Mouse (Mus musculus) kidney, adult 9 months (tissue): ENCODE results near the gene Scamp5.

Experiments used
- DNase-seq: peaks from one replicate; pipeline ENCODE4 v3.0.0; 2022

The Scamp5 gene

DNA sequence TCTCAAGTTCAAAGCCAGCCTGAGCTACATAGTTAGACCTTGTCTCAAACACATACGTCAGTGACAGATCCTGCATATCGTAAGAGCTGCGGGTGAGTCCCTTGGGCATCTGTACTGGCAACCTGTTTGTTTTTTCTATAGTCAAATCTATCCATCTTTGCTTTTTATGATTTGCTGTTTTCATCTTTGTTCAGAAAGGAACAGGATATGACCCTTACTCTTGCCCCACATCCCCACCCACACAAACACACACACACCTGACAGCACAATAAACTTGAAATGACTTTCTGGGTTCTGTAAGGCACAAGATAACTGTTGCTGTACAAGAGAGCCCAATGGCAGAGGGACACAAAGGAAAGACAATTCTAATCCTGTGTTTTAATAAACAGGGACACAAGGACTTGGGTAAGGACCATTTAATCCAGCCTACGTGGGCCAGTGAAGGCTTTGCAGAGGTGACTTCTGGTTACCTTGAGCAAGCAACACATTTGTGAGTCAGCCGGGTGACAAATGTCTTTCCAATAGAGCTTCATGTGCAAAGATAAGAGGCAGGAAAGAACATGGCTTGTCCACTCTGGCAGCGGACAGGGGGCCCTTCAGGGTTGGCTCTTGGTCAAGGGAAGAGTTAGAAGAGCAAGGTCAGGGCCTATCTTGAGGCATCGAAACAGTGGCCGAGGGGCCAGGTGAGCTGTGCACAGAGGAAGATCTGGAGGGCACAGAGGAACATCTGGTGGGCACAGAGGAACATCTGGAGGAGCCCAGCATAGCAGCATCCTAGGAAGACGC lies 60.5 kb downstream of the Scamp5 start:
- no peak for DNase-seq

- no peak for DNase-seq
Observed at GRCm38 (mm10) chr9:57406395-57406794, 61.5 kb downstream of the Scamp5 start.

GRCm38 (mm10) chr9:57404036-57404435 lies 63.8 kb downstream of the Scamp5 start:
- no peak for DNase-seq

DNA sequence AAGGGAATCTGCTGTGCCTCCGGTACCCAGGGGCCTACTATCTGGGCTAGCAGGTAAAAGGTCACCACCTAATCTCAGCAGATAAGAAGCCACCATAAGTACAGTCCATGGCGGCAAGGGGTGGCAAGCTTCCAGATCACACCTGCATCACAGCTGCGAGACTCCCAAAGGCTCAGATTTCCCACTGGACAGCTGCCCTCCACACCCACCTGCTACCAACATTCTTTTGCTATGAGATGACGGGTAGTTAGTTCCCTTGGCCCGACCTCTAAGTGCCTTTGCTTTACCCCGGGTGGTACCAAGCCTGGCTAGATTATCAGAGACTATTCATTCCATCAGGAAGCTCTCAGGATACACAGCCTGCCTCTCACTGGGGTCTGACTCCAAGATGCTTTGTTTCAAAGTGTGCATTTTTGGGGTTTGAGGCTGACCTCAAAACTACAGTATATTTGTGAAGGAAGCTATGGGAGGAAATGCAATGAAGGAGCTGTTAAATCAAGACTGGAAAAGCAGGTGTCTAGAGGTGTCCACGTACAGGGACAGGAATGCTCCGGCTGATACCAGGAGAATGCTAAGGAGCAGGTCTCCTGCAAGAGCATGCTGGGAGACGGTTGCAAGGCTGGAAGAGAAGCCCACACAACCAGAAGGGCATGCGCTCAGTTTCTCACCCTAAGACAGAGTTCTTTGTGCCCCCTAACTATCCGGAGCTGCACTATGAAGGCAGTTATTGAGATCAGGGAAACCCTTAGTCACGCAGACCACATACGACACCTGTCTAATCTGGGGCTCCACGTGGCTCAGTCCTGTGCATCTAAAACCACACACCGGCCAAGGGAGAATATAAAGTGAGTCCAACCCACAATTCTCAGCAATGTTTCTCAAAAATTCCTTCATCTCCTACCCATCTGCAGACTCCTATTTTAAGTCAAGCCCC lies 65.3 kb downstream of the Scamp5 start:
- DNase-seq = no peak

DNA sequence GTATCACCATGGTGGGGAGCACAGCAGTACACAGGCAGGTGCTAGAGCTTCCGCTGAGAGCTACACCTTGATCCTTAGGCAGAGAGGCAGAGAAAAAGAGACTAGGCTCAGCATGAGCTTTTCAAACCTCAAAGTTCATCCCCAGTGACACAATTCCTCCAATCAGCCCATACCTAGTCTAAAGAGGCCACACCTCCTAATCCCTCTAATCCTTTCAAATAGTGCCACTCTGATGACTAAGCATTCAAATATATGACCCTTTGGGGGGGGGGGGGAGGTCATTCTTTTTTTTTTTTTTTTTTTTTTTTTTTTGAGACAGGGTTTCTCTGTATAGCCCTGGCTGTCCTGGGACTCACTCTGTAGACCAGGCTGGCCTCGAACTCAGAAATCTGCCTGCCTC lies 69.1 kb downstream of the Scamp5 start:
- DNase-seq = no peak

DNA sequence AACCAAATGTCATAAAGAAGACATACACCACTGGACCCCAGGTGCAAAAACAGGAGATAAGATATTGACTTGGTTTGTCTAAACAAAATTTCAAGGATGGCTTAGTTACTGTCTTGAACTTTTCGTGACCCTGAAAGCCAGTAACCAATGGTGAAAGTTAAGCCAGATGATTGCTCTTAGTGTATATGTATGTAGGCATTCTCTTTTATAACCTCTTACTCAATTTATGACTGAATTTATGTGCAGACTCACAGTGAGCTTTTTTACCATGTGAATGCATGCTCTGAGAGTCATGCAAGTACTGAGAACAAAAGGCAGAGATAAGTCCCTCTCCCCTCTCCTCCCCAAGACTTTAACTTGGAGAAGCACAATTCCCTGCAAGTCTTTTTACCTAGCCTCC lies 75.0 kb downstream of the Scamp5 start:
- DNase-seq = no peak
